Mouse (Mus musculus) urinary bladder, postnatal 36 days (tissue): ENCODE data around the gene Cul1.
A peak's percentile ranks its signal among the peaks of the same experiment; 100 is the strongest.

Source experiments
- DNase-seq, 2 experiments: peaks; one replicate each; pipeline ENCODE4 v3.0.0; 2022; ENCODE audit warnings: low spot score in 2 of 2, mixed read lengths in 1 of 2

Gene Cul1

GRCm38 (mm10) chr6:47472444-47472843 lies 19.2 kb downstream of the Cul1 start:
- DNase-seq: peak in 1 of 2 experiments; percentile 15

DNA sequence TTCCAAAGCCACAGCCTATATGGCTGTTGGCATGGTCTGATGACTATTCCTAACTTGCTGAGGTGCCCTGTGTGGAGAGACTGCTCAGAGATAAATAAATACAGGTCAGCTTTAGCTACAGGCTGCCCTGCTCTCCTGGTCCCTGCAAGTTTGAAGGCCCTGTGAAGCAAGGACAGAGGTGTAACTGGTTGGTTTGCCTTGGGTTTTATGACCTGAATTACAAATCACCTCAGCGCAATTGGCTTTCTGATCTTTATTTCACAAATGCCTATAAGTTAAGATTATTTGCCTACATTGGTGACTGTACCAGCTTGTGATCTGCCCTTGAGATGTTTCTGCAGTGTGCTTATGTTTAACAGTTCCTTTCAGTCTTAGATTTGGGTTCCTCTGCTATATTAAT lies 28.8 kb downstream of the Cul1 start:
- DNase-seq: no peak

- DNase-seq: no peak
These were observed 41.4 kb downstream of the Cul1 start for GRCm38 (mm10) chr6:47494562-47494961.

DNA sequence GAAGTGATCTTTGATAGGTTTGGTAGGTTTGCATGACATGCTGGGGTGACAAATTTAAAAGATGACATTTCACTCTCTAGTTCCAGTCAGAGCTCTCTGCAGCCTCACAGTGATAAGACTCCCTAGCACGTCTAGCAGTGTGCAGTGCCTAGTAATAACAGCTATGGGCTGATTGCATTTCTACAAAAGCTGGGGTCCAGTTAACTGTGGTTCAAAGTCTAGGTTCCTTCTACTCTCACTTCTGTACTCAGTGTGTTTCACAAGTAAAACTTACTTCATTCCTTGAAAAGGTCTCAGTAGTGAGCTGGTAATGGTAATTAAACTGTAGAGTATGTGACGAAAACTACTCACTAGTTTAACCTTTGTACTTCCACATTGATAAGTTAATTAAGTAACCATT lies 66.8 kb downstream of the Cul1 start:
- DNase-seq: no peak

GRCm38 (mm10) chr6:47522431-47522830 lies 69.2 kb downstream of the Cul1 start:
- DNase-seq: peak in 1 of 2 experiments; percentile 22

DNA sequence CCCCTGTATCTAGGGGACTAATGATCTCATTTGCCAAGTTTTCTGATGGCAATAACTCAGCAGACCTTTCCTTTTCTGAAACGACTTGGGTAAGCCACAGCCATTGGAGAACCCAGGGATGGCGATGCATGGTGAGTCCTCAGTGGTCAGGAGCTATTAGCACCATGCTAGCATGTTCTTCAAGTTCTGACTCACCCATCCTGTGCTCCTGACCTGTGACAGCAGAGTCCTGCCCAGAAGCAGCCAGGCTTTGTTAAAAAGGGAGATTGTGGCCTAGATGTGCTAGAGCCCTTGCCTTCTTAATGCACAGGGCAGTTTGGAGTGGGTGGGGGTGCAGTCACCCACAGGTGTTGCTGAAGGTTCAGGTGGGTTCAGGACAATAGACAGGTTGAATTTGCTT lies 71.8 kb downstream of the Cul1 start:
- DNase-seq: no peak

DNA sequence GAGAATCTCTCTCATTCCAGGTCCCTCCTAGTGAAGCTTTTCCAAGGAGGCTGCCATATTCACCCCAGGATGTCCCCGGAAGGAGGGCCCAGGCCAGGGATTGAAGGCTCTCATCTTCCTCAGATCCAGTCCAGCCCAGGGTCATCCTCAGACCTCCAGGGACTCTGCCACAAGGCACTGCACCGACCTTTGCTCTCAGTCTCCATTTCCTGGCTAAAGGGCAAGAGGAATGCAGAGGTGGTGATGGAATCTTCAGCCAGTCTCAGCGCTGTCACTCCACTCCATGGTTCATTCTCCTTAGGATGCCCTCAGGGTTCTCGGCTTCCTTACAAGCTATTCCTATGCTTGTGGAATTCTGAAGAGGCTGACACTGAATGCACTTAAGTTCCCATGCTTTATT lies 73.2 kb downstream of the Cul1 start:
- no peak for DNase-seq

GRCm38 (mm10) chr6:47527129-47527528 lies 73.9 kb downstream of the Cul1 start:
- no peak for DNase-seq

DNA sequence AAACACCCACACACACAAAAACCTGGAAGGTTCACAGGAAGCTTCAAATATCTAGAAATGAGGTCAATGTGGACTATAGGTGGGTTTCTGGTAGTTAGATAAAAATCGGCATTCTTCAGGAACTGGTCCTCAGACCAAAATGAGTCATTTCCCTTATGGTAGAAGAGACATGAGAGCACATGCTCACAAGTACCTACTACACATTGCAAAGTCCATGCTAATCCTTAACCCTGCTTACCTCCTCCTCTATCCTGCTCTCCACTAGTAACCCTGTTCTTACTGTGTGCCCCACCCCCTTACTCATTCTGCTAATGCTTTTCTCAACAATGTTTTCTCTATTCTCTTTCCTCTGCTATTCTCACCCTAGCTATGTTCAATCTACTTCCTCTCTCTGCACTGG lies 74.5 kb downstream of the Cul1 start:
- no peak for DNase-seq

DNA sequence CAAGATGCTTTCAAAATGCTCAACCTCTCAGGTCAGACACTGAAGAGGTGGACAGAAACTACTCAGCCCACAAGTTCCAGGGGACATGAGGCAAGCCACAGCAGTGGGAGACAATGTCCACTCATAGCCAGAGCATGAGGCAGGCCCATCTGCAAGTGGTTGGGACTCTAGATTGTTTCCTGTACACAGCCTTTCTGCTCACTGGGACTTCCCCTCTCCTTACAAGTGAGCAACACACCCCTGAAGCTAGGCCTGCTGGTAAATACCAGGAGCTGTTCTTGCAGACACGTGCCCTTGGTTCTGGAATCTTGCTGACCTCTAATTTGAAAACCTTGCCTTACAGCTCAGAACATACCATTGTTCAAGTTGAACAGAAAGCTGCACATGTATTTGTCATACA lies 79.3 kb downstream of the Cul1 start:
- DNase-seq: no peak

- no peak for DNase-seq
These were observed 82.1 kb downstream of the Cul1 start for GRCm38 (mm10) chr6:47535333-47535732.

GRCm38 (mm10) chr6:47552280-47552679 lies 99.1 kb downstream of the Cul1 start:
- no peak for DNase-seq

DNA sequence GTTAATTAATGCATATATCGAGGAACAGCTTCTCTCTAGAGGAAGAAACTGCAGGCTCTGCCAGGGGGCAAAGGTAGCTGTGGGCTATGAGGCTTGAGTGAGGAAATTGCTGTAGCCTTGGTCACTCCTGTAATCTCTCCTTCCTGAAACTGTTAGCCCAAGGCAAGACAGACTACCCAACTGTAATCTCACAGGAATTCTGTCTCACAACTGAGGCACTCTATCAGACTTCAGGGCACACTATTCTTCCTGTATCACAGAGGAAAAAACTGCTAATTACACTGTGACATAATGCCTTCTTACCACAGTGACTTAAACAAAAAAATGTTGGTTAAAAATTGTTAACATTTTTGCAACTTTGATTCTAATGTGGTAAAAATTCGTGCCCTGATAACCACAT lies 106.1 kb downstream of the Cul1 start:
- no peak for DNase-seq

- DNase-seq: no peak
These were observed 107.2 kb downstream of the Cul1 start for GRCm38 (mm10) chr6:47560407-47560806.

DNA sequence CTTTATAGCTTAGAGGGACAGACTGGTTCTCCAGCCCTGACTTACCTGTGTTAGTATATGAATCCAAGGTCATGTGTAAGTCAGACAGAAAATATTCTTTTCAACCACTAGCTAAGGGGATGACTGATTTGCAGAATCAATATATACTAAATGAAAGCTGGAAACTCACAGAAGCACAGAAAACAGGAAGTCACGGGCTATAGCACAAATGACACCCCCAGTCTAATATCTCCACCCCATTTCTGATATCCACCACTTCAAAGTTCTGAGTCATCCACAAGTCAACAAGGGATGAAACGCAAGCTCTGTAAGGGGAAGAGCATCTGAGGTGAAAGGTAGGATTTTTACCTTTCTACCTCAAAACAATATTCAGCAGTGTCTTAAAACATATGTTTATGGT lies 107.6 kb downstream of the Cul1 start:
- no peak for DNase-seq

- no peak for DNase-seq
These were observed 108.2 kb downstream of the Cul1 start for GRCm38 (mm10) chr6:47561426-47561825.

DNA sequence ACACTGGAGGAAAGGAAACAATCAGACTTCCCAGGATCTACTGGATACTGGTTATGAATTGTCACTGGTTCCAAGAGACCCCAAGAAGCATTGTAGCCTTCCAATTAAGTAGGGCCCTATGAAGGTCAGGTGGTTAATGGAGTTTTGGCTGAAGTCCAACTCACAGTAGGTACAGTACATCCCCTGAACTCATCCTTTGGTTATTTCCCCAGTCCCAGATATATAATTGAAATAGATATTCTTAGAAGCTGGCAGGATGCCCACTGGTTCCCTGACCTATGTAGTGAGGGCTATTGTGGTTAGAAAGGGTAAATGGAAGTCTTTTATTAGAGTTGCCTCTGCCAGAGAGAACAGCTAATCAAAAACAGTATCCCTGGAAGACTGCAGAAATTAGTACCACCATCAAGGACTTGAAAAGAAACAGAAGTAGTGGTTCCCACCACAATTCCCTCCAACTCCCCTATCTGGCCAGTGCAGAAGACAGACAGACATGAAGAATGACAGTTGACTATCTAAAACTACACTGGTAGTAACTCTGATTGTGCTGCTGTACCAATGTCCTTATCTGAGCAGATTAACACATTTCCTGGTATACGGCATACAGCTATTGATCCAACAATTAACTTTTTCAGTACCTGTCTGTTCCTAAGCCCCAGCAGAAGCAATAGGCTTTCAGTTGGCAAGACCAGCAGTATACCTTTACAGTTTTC lies 112.3 kb downstream of the Cul1 start:
- DNase-seq: no peak

- no peak for DNase-seq
These were observed 119.7 kb downstream of the Cul1 start for GRCm38 (mm10) chr6:47572887-47573286.
